Mouse (Mus musculus) thymus, adult 18-20 months (tissue): ENCODE results near the gene Gja8.

Experiments used
- DNase-seq, 2 experiments: peaks; one replicate each; pipeline ENCODE4 v3.0.0; 2022; ENCODE audit warnings: mixed read lengths in 2 of 2

Gja8 gene

DNA sequence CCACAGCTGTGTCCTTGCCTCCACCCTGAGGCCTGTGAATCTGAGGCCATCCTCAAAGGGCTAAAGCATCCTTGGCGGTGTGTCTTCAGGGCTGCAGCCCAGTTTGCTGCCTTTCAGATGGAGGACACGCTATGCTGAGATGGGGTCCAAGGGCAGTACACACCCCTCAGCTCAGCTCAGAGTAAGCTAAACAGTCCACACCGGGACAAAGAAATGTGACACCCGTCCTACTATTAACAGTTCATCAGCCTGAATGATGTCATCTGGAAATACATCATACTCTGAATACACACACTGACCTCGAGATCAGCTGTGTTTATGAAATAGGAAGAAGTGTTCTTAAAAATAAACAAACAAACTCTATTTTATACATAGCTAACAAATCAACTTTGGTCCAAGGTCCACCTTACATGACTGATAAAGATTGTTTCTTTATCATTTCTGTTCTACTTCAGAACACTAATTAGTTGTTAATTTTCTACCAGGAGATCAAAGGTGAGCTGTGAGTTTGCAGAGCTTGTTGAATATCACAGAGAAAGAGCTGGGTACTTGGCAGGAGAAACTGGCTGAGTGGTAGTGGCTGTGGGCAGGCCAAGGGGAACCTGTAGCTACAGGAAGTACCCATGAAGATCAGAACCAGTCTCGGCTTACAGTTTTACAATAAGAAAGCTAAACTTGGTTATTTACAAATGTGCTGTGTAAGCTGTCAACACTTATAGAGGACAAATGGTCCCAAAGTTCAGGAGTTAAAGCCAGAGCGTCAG, 50.8 kb downstream of the Gja8 start:
- DNase-seq, result no peak

DNA sequence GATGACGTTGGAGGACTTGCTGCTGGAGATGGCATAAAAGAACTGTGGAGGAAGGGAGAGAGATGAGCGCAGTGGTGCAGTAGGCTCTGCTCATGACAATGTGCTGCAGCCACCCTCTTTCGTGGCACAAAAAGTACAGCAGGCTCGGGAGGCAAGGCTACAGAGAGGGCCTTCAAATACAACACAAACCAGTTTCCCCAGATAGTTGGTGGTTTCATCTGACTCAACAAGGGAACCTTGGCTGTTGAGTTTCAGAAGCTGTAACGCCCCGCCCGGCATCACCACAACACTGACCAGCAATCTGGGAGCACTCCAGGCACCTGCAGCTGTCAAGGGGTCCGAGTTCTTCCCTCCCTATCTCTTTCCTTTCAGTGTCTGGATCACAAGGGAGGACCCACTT, 53.3 kb downstream of the Gja8 start:
- DNase-seq, result no peak

DNA sequence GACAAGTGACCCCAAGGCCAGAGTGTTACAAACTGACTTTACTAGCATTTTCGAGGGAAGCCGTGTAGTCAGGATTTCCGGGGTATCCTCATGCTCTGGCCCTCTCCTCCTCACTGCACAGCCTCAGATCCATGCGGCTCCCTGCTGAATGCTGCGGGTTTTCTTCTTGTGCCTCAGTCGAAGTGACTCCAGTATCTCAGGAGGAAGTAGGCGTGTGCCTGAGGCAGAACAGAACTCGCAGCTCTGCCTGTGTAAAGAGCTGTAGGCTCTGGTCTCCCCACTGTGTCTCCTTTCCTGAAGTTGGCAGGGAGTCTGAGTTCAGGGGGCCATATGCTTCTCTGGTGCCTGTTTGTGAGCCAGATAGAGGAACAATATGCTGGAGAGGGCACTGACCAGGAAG, 54.8 kb downstream of the Gja8 start:
- no peak for DNase-seq

DNA sequence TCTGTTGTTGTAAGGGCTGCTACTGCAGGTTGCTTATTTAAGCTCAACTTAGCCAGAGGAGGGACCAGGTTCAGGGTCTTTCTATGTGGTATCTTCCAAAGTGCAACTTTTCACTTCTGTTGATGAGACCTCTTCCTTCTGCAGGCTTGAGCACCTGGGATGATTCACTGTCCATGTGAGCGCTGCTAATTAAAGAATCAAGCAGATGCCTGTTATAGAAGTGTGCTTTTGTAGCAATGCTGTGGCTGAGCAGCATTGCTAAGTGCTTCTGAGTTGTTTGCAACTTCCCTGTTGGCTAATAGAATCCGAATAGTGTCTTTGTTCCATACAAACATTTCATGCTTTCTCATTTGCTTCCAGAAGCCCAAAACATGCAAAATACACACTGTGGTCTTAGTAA, 55.5 kb downstream of the Gja8 start:
- no peak for DNase-seq

DNA sequence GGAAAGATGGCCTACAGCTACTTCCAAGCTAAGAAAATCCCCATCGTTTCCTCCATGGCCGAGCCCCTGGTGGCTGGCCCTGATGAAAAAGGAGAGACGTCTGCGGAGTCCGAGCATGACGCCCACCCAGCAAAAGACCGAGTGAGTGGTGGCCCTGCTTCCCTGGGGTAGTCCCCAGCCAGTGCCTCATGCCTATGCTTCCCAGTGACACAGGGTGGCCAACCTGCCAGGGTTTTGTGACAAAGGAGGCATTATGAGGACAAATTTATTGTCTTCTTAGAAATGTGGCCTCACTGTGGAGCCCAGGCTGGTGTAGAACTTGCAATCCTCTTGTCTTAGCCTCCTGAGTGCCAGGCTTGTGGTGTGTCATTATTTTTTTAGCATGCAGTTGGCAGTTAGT, 56.7 kb downstream of the Gja8 start:
- no peak for DNase-seq

DNA sequence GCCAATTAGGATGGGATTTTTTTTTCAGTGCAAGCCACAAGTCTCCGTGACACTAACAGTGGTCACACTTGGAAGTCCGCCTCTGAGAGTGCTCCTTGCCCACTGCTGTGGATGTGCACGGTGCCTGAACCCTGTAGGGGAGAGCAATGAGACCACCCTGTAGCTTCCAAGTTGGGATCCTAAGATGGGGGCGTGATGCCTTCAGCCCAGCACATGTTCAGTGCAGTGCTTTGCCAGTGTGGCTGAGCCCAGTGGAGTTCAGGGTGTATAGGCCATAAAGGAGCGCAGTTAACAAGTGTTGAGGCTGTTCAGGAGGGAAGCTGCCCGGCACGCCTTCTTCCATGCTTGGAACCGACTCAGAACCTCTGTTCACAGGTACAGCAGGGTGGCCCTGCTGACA, 57.3 kb downstream of the Gja8 start:
- no peak for DNase-seq

DNA sequence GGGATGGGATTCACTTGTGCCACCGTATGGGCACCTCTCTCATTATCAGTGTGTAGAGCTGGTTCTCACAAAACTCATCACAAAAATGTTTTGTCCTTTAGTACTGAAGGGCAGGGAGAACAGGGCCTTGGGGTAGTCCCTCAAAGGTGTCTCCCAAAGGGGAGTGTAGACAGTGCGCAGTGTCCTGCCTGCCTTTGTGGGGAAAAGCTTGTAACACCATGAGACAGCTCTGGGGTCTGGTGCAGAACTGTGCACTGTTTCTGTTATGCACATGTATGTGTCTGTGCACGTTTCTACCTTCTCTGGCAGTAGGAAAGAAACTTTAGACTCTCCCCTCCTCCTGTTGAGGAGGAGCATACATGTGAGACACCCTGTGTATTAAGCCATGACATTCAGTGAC, 58.0 kb downstream of the Gja8 start:
- DNase-seq, result no peak
